Mouse (Mus musculus): Measurements from ENCODE around the gene Srsf2. TPM values are rescaled to one million over a fixed set of nuclear protein-coding genes. Genes with fewer than 3 reads are reported as not detected.

Srsf2 gene
- polyA plus RNA-seq, 1 experiment: 2,305 TPM

- TF ChIP-seq GATA1 (IDR thresholded peaks at IDR 0.05; ENCODE audit: low read length): no peak
Observed at GRCm38 (mm10) chr11:116822215-116822614, 30.7 kb downstream of the Srsf2 start.

- no peak for TF ChIP-seq GATA1 (IDR thresholded peaks at IDR 0.05; ENCODE audit: low read length)
Observed at GRCm38 (mm10) chr11:116821057-116821940, 31.6 kb downstream of the Srsf2 start.

DNA sequence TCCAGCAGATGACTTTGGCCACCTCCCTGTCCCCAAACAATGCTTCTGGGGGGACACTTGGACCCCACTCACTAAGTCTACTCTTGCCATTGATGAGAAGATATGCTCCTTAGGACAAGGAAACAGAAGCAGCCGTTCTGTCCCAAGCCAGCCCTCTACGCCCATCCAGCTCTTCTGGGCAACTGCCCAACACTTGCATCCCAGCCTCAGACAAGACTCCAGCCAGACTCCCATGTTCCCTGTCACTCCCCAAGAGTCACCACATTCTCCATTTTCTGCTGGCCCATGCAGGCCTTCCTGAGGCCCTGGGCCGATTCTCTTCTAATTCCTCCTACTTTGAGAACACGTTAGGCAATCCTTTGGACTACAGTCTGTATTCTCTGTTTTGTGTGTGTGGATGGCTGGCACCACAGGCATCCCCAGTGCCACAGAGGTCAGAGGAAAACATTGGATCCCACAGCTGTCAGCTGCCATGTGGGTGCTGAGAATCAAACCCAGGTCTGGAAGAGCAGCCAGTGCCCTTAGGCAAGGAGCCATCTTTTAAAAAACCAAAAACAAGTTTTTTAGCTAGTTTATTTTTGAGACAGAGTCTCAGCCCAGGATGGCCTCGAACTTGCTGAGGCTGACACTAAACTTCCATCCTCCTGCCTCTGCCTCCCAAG, 32.8 kb downstream of the Srsf2 start:
- no peak for TF ChIP-seq GATA1 (IDR thresholded peaks at IDR 0.05; ENCODE audit: low read length)

GRCm38 (mm10) chr11:116818722-116819121, 34.2 kb downstream of the Srsf2 start:
- TF ChIP-seq GATA1 (IDR thresholded peaks at IDR 0.05; ENCODE audit: low read length): no peak

- no peak for TF ChIP-seq GATA1 (IDR thresholded peaks at IDR 0.05; ENCODE audit: low read length)
Observed at GRCm38 (mm10) chr11:116817567-116817966, 35.3 kb downstream of the Srsf2 start.

GRCm38 (mm10) chr11:116816769-116817168, 36.1 kb downstream of the Srsf2 start:
- no peak for TF ChIP-seq GATA1 (IDR thresholded peaks at IDR 0.05; ENCODE audit: low read length)

- TF ChIP-seq GATA1 (IDR thresholded peaks at IDR 0.05; ENCODE audit: low read length): no peak
Observed at GRCm38 (mm10) chr11:116814884-116815415, 37.9 kb downstream of the Srsf2 start.

GRCm38 (mm10) chr11:116814076-116814883, 38.6 kb downstream of the Srsf2 start:
- TF ChIP-seq GATA1 (IDR thresholded peaks at IDR 0.05; ENCODE audit: low read length): no peak

GRCm38 (mm10) chr11:116813610-116814009, 39.3 kb downstream of the Srsf2 start:
- no peak for TF ChIP-seq GATA1 (IDR thresholded peaks at IDR 0.05; ENCODE audit: low read length)

- no peak for TF ChIP-seq GATA1 (IDR thresholded peaks at IDR 0.05; ENCODE audit: low read length)
Observed at GRCm38 (mm10) chr11:116812793-116813529, 39.9 kb downstream of the Srsf2 start.

DNA sequence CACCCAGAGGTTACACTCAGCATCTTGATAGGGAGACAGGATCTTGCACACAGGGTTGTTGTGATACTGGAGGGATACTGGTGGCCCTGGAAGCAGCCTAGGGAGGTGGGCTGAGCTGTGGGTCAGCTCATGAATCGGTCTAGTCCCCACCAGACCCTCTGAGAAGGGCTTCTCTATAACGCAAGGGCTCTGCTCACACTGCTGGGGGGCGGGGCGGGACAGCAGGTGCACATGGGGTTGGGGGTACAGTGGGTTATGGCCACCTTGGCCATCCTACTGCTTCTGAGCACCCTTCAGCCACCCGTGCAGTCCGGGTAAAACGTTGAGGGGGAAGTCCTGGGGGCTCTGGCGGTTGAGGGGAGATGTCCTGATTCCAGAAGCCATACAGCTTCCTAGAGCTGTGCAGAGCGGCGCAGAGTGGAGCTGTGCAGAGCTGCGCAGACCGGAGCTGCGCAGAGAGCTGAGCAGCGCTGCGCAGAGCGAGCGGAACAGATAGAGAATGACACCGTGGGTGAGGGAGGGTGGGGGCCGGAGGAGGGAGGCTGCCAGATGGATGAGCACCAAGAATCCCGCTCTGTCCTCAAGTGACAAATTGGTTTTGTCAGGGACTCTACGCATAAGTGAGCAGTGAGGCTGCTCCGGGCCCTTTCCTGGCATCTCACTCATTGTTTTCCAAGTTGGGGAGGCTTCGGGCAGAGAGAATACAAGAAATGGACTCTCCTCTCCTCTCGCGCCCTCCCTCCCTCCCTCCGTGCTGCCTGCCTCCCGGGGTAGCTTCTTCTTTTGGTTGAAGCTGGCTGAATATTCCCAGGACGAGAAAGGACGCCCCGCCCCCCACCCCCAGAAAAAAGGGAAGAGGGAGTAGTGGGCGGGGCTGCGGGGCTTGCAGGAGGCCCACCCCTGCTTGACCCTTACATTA, 41.7 kb downstream of the Srsf2 start:
- TF ChIP-seq GATA1 (IDR thresholded peaks at IDR 0.05; ENCODE audit: low read length): no peak

- TF ChIP-seq GATA1 (IDR thresholded peaks at IDR 0.05; ENCODE audit: low read length): no peak
Observed at GRCm38 (mm10) chr11:116810528-116810927, 42.4 kb downstream of the Srsf2 start.

DNA sequence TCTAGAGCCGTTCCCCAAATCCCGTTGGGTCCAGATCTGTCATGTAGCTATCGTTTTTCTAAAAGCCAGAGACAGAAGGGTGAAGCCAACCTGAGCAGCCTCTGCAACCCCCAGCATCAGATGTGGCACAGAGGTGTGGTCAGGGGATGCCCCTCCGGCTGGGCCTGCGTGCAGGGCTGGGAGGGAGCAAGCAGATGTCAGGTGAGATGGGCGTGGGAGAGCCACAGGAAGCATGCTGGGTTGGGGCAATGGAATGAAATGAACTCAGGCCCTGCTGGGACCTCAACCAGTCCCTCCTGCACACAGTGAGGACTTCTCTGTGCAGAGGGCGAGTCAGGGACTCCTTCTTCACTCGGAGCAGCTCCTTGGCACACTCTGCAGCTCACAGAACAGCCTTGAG, 43.4 kb downstream of the Srsf2 start:
- TF ChIP-seq GATA1 (IDR thresholded peaks at IDR 0.05; ENCODE audit: low read length): no peak

Data from G1E-ER4 (cell line).